Mouse (Mus musculus) kidney, postnatal 4 days (tissue): ENCODE measurements around the gene Ubr3.
"Not testable (repeated sequence)": the region's sequence is repeated elsewhere in the genome, so short reads cannot be mapped to it uniquely, and the experiment has no call there.

Source experiments
- DNase-seq, 2 experiments: peaks; one replicate each; pipeline ENCODE4 v3.0.0; 2021; ENCODE audit warnings: mixed read lengths in 2 of 2

Gene Ubr3

GRCm38 (mm10) chr2:69912801-69913200, 15.8 kb downstream of the Ubr3 start:
- DNase-seq: no peak

- no peak for DNase-seq
Observed at GRCm38 (mm10) chr2:69917301-69917700, 20.3 kb downstream of the Ubr3 start.

- DNase-seq: no peak
Observed at GRCm38 (mm10) chr2:69924943-69925342, 27.9 kb downstream of the Ubr3 start.

GRCm38 (mm10) chr2:69936331-69936730, 39.3 kb downstream of the Ubr3 start:
- no peak for DNase-seq

GRCm38 (mm10) chr2:69939226-69939625, 42.2 kb downstream of the Ubr3 start:
- no peak for DNase-seq

GRCm38 (mm10) chr2:69939649-69940048, 42.6 kb downstream of the Ubr3 start:
- DNase-seq: no peak

- DNase-seq: no peak
Observed at GRCm38 (mm10) chr2:69941391-69942030, 44.5 kb downstream of the Ubr3 start.

- no peak for DNase-seq
Observed at GRCm38 (mm10) chr2:69952849-69953248, 55.8 kb downstream of the Ubr3 start.

- no peak for DNase-seq
Observed at GRCm38 (mm10) chr2:69955635-69956034, 58.6 kb downstream of the Ubr3 start.

- DNase-seq: no peak
Observed at GRCm38 (mm10) chr2:69957622-69958021, 60.6 kb downstream of the Ubr3 start.

- DNase-seq: no peak
Observed at GRCm38 (mm10) chr2:69974896-69975295, 77.8 kb downstream of the Ubr3 start.

GRCm38 (mm10) chr2:69989224-69989623, 92.2 kb downstream of the Ubr3 start:
- DNase-seq: no peak

GRCm38 (mm10) chr2:69990647-69991046, 93.6 kb downstream of the Ubr3 start:
- no peak for DNase-seq

GRCm38 (mm10) chr2:69994082-69994736, 97.2 kb downstream of the Ubr3 start:
- not testable (repeated sequence) for DNase-seq

GRCm38 (mm10) chr2:69994779-69995178, 97.7 kb downstream of the Ubr3 start:
- no peak for DNase-seq

GRCm38 (mm10) chr2:69999097-69999770, 102.2 kb downstream of the Ubr3 start:
- DNase-seq: no peak

- DNase-seq: no peak
Observed at GRCm38 (mm10) chr2:70000316-70000715, 103.3 kb downstream of the Ubr3 start.

- DNase-seq: no peak
Observed at GRCm38 (mm10) chr2:70006492-70006891, 109.4 kb downstream of the Ubr3 start.

- DNase-seq: no peak
Observed at GRCm38 (mm10) chr2:70012941-70013340, 115.9 kb downstream of the Ubr3 start.

GRCm38 (mm10) chr2:70018236-70018635, 121.2 kb downstream of the Ubr3 start:
- no peak for DNase-seq

- DNase-seq: no peak
Observed at GRCm38 (mm10) chr2:70024454-70024853, 127.4 kb downstream of the Ubr3 start.

- DNase-seq: no peak
Observed at GRCm38 (mm10) chr2:70025711-70026110, 128.7 kb downstream of the Ubr3 start.

GRCm38 (mm10) chr2:70031472-70031871, 134.4 kb downstream of the Ubr3 start:
- DNase-seq: no peak

- no peak for DNase-seq
Observed at GRCm38 (mm10) chr2:70034895-70035294, 137.8 kb downstream of the Ubr3 start.
